Mouse (Mus musculus): ENCODE results near the gene Paqr6.

The Paqr6 gene

GRCm38 (mm10) chr3:88364337-88364736 is at the start of gene Paqr6:
Paqr6 (plus strand) TSS chr3:88364584.
- no peak for DNase-seq (ENCODE audit: low read depth, low spot score)

- DNase-seq (ENCODE audit: low read depth, low spot score): peak; percentile 32
Observed at GRCm38 (mm10) chr3:88324951-88325405, 39.4 kb upstream of the Paqr6 start, which contains the start of gene Glmp. Glmp (plus strand) TSS chr3:88325023.

- no peak for DNase-seq (ENCODE audit: low read depth, low spot score)
Observed at GRCm38 (mm10) chr3:88328956-88329355, 35.4 kb upstream of the Paqr6 start.

GRCm38 (mm10) chr3:88331282-88331681 is 33.1 kb upstream of the Paqr6 start:
- DNase-seq (ENCODE audit: low read depth, low spot score): peak; percentile 14

DNA sequence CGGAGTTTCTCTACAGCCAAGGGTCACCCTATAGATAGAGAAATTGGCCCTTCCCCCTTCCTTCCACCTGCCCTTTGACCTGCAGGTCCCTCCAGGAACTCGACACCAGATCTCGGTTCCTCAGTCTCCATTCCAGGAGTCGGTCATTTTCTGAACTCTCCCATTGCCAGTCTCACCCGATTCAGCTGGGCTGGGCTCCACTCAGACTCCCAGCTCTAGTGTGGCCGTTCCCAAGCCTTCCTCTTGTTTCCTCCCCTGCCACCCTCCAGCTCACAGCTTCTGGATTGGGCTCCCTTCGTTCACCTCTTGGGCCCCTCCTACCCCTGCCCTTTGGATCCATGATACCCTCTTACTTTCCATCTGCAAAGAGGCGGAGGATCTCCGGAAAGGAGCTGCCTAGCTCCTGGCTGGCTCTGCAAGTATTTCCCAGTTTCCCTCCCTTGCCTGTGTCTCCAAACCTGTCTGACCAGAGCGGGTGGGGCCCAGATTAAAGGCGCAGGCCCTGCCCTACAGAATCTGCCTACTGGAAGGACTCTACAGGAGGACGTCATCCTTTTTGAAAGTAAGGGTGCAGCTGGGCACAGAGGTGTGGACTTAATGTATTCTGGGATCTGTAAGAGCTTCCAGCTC is 30.2 kb upstream of the Paqr6 start:
- DNase-seq (ENCODE audit: low read depth, low spot score): no peak

DNA sequence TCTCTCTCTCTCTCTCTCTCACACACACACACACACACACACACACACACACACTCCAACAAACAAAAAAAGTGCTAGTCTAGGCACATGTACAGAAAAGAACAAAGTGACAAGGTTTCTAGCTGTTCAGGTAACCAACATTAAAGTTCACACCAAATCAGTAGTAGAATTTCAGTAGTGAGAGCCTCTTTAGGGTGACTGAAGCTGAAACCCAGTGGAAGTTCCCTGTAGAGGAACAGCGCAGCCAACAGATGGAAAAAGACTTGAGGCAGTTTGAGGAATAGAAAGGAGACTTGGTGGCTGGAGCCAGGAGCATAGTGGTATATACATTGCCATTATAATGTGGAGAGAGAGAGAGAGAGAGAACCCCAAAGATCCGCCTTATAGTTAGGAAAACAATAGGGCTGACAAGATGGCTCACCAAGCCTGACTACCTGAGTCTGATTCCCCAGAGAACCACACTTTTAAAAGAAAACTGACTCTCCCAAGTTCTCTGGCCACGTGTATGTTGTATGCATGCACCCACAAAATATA is 29.4 kb upstream of the Paqr6 start:
- no peak for DNase-seq (ENCODE audit: low read depth, low spot score)

- no peak for DNase-seq (ENCODE audit: low read depth, low spot score)
Observed at GRCm38 (mm10) chr3:88335436-88336053, 28.8 kb upstream of the Paqr6 start.

DNA sequence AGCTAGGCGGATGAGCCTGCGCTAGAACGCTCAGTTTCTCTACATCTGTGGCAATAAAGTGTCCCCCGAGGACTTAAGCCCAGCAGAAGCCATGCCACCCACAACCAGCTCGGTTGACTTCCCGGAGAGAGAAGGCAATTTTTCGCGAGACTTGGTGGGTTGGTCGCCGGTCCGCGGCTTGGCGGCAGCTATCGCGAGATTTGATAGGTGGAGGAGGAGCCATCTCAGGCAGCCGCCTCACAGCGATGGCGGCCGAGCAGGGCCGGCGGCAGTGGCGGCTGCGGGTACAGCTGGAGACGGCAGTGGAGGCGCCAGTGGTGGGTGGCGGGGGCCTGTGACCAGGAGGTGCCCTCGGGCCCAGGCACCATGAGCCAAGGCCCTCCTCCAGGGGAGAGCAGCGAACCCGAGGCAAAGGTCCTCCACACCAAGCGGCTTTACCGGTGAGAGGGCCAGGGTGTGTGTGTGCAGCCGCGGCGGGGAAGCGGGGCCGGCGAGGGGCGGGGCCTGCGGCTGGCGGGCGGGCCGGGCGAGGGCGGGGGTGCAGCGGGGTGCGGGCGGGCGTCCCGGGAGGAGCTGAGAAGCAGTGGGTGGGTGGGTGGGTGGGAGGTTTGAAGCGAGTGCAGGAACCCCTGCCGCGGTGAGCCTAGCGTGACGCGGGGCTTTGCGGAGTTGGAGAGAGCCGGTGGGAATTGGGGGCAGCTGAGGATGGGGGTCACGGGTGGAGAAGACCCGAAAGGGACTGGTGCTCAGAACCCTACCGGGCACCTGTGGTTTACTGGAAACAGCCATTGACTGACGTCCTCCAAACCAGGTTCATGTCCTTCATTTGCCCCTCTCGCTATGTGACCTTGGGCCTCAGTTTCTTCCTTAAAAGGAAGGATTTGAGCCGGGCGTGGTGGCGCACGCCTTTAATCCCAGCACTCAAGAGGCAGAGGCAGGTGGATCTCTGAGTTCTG is 28.0 kb upstream of the Paqr6 start, which contains the start of the genes Tmem79 and Smg5:
Gene Tmem79, minus strand, starts transcription at position 91 of the 956 bp plus-strand sequence.
Gene Smg5, plus strand, starts transcription at position 203 of the 956 bp plus-strand sequence.
- peak; percentile 91 for DNase-seq (ENCODE audit: low read depth, low spot score)

GRCm38 (mm10) chr3:88337367-88338020 is 26.9 kb upstream of the Paqr6 start:
- DNase-seq (ENCODE audit: low read depth, low spot score): no peak

- DNase-seq (ENCODE audit: low read depth, low spot score): no peak
Observed at GRCm38 (mm10) chr3:88338316-88338715, 26.1 kb upstream of the Paqr6 start.

DNA sequence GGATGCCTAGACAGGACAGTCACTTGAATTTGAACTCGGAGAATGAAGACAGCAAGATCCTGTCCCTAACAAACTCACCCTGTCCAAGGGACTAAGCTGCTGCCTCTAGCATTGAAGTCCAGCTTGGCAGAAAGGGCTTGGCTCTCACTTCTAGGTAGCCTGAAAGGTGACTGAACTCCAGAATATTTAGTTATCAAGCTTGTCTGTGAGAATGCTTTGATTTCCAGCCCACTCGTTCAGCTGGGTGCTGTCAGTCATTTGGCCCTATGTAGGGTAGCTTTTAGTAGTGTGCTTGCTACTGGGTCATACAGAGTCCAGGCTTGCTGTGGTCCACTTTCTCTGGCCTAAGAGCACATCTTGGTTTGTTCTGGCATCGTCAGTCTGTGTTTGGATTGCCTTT is 25.4 kb upstream of the Paqr6 start:
- no peak for DNase-seq (ENCODE audit: low read depth, low spot score)

GRCm38 (mm10) chr3:88350732-88351131 is 13.7 kb upstream of the Paqr6 start:
- no peak for DNase-seq (ENCODE audit: low read depth, low spot score)

GRCm38 (mm10) chr3:88352907-88353306 is 11.5 kb upstream of the Paqr6 start:
- DNase-seq (ENCODE audit: low read depth, low spot score): no peak

- no peak for DNase-seq (ENCODE audit: low read depth, low spot score)
Observed at GRCm38 (mm10) chr3:88354396-88355165, 9.8 kb upstream of the Paqr6 start.

DNA sequence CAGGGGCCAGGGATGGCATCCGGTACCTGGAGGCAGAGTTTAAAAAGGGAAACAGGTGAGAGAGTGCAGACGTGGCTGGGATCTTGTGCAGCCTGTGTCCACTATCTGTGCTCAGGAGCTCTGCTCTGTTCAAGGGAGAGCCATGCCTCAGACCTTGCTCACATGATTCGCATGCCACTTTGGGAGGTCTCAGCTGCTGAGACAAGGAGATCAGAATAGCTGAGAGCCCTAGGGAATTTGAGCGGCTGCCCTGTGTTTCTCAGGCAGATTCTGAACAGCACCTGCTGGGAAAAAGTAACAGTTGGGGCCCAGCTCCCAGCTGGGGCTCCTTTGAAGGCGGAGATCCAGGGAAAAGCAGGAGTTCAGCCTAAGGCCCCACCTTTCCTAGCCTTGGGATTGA is 4.8 kb upstream of the Paqr6 start:
- no peak for DNase-seq (ENCODE audit: low read depth, low spot score)

- DNase-seq (ENCODE audit: low read depth, low spot score): no peak
Observed at GRCm38 (mm10) chr3:88359989-88360388, 4.4 kb upstream of the Paqr6 start.

DNA sequence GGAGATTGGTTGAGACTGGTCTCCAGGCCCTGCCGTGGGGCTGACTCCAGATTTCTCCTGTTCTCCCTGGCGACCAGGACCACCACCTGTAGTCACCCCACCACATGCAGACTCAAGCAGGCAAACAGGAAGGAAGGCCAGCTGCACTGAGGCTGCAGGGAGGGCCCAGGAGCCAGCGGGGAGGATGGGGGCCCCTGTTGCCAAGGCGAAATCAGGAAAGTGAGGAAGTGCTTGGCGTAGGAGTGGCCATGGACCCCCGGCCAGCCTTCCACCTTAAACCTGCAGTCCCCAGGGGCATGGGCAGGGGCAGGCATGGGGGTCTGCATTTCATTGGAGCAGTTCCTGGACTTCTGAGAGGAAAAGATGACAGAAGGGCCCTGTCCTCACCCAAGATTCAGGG is 3.3 kb upstream of the Paqr6 start:
- no peak for DNase-seq (ENCODE audit: low read depth, low spot score)

DNA sequence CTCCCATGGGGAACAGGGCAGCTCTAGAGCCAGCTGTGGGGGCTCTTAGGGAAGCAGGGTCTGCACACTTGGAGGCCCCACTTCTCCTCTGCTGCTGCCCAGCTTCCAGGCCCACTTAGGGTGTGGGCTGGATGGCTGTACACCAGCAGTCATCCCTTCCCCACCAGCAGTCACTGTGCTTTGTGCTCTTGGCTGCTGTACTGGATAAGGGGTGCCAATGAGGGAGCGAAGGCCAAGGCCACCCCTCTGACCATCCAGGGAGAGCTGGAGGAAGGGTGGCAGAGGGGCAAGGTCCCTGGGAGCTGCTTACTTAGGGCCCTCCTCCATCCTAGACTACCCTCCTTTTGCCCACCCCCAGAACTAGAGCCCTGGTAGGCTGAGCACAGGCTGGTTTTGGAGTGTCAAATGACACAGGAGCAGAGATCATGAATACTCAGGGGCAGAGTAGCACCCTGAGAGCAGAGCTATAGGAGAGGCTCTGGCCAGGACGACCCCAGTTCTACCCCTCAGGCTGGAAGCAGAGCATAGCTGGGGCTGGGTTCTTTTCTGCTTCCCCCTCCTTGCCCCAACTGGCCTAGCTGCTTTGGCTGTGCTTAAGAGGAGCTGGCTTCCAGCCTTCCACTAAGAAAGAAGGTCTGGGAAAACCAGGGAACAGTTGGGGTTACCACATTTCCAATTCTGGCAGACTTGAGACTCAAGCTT is 2.6 kb upstream of the Paqr6 start:
- DNase-seq (ENCODE audit: low read depth, low spot score): no peak

DNA sequence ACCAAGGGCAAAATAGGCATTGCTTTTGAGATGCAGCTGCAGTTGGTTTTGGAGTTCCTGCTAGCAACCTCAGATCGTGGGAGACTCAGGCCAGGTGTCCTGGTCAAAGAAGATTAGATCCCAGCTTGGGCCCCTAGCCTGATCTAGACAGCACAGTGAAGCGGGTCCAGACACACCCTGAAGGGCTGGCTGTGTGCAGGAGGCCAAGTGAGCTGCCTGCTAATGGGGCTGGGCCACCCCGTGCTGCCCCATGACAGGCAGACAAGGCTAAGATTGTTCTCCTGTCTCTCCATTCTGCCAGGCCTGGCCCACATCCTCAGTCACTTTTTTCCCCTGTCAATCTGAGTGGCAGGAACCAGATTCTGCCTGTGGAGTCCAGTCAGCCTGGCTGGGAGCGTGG is 684 bp upstream of the Paqr6 start:
- no peak for DNase-seq (ENCODE audit: low read depth, low spot score)

Measured in embryo, embryonic 11.5 days (tissue).